ENCODE assay signal across 16 mouse cellular contexts in genomic region chr4:149604518-149604917, GRCm38 (mm10). TPM values are rescaled to one million over a fixed set of nuclear protein-coding genes. Genes with fewer than 3 reads are reported as not detected.
DNase-seq lines count a peak whose midpoint lies in the region; ATAC-seq and TF ChIP-seq lines count a peak whose summit lies in the region.
"Had no signal": no experiment of that assay in that cellular context is flagged by ENCODE, and none has a peak within 500 bp of the region (broad histone marks: within the 10 kb centered on the region; RNA-seq: fewer than 3 reads in every experiment).

No protein-coding gene starts in this region.

- peak; percentile 38 for DNase-seq in cerebellum, adult 9-10 months
- DNase-seq in cerebellum, adult 8-10 months = no peak
- DNase-seq in kidney, postnatal 0 days (ENCODE audit: low spot score) = no peak
- DNase-seq in kidney, adult 11 months = no peak
- DNase-seq in midbrain, embryonic 11.5 days (ENCODE audit: low spot score, missing footprints) = peak; percentile 69
- DNase-seq in midbrain, embryonic 10.5 days (ENCODE audit: low spot score) = no peak
- DNase-seq in urinary bladder, postnatal 36 days (ENCODE audit: low spot score in 2 of 2) = no peak
- DNase-seq: adrenal gland, postnatal 36 days; gastrocnemius, postnatal 36 days; kidney, adult 18-20 months; kidney, postnatal 4 days; lung, postnatal 36 days had no signal

- 83% methylated on average over 3 of the region's 3 CpGs for WGBS in kidney, postnatal 0 days
- WGBS in midbrain, embryonic 11.5 days = 86% methylated on average over 3 of the region's 3 CpGs
- WGBS in midbrain, embryonic 10.5 days = 77% methylated on average over 3 of the region's 3 CpGs

- TF ChIP-seq CTCF in kidney, postnatal 0 days (IDR thresholded peaks at IDR 0.05; ENCODE audit: low read depth) = peak; percentile 34
- TF ChIP-seq CTCF in bone marrow macrophage, adult 2 months (IDR thresholded peaks at IDR 0.05; ENCODE audit: low read depth, low read length) = 0 out of 2 replicates have a peak, but pooled peaks have one; percentile 16

- H3K27ac ChIP-seq in kidney, postnatal 0 days = no peak overlapping the region
- H3K27ac ChIP-seq in midbrain, embryonic 11.5 days (ENCODE audit: low read depth, low read length) = no peak overlapping the region
- H3K27ac ChIP-seq in midbrain, embryonic 10.5 days (replicated peaks) = no peak overlapping the region
- H3K27ac ChIP-seq in bone marrow macrophage, adult 2 months (ENCODE audit: insufficient read depth, low read depth, low read length) = no peak overlapping the region
- H3K27ac ChIP-seq: heart, embryonic 13.5 days; limb, embryonic 13.5 days; midbrain, embryonic 12.5 days had no signal

- no peak for TF ChIP-seq POLR2A in bone marrow macrophage, adult 2 months (IDR thresholded peaks at IDR 0.05; ENCODE audit: borderline replicate concordance, low read depth, low read length)

- ATAC-seq in kidney, postnatal 0 days (replicated peaks; ENCODE audit: low FRiP score, low read depth) = no peak
- ATAC-seq in midbrain, embryonic 11.5 days (ENCODE audit: low FRiP score) = no peak

- peaks cover 3% of the 10 kb centered on the region; the same call in 1 of the 2 replicates for H3K4me1 ChIP-seq in kidney, postnatal 0 days (replicated peaks; ENCODE audit: insufficient read depth, low read length)
- H3K4me1 ChIP-seq in midbrain, embryonic 11.5 days (ENCODE audit: control insufficient read depth, insufficient read depth, low read length) = peaks cover 21% of the 10 kb centered on the region
- H3K4me1 ChIP-seq in midbrain, embryonic 10.5 days = peaks cover 63% of the 10 kb centered on the region
- H3K4me1 ChIP-seq in bone marrow macrophage, adult 2 months (ENCODE audit: control insufficient read depth, insufficient read depth, low read length) = no peaks in the 10 kb centered on the region

- no peaks in the 10 kb centered on the region for H3K36me3 ChIP-seq in kidney, postnatal 0 days (ENCODE audit: insufficient read depth, low read length)
- no peaks in the 10 kb centered on the region for H3K36me3 ChIP-seq in midbrain, embryonic 11.5 days (ENCODE audit: control insufficient read depth, insufficient read depth, low read length)
- H3K36me3 ChIP-seq in midbrain, embryonic 10.5 days = peaks cover 8% of the 10 kb centered on the region
- H3K36me3 ChIP-seq: heart, embryonic 13.5 days; limb, embryonic 13.5 days had no signal

- no peaks in the 10 kb centered on the region for H3K27me3 ChIP-seq in kidney, postnatal 0 days (ENCODE audit: insufficient read depth, low read length)
- no peaks in the 10 kb centered on the region for H3K27me3 ChIP-seq in midbrain, embryonic 11.5 days (ENCODE audit: control insufficient read depth, insufficient read depth, low read length)
- no peaks in the 10 kb centered on the region for H3K27me3 ChIP-seq in midbrain, embryonic 10.5 days (ENCODE audit: low read depth, poor library complexity, severe bottlenecking)
- H3K27me3 ChIP-seq: limb, embryonic 13.5 days; midbrain, embryonic 12.5 days had no signal

- H3K9ac ChIP-seq in kidney, postnatal 0 days (ENCODE audit: low read depth, low read length) = no peak overlapping the region
- H3K9ac ChIP-seq in midbrain, embryonic 11.5 days (ENCODE audit: low read length) = no peak overlapping the region
- H3K9ac ChIP-seq: heart, embryonic 13.5 days; limb, embryonic 13.5 days; midbrain, embryonic 12.5 days had no signal

- H3K4me2 ChIP-seq in kidney, postnatal 0 days (ENCODE audit: low read length) = no peak overlapping the region
- H3K4me2 ChIP-seq in midbrain, embryonic 11.5 days = no peak overlapping the region
- H3K4me2 ChIP-seq: heart, embryonic 13.5 days; limb, embryonic 13.5 days; midbrain, embryonic 12.5 days had no signal

- H3K4me3 ChIP-seq in kidney, postnatal 0 days (replicated peaks; ENCODE audit: low read depth, low read length) = no peak overlapping the region
- no peak overlapping the region for H3K4me3 ChIP-seq in midbrain, embryonic 11.5 days (ENCODE audit: low read depth, low read length)
- no peak overlapping the region for H3K4me3 ChIP-seq in midbrain, embryonic 10.5 days
- H3K4me3 ChIP-seq in bone marrow macrophage, adult 2 months (ENCODE audit: insufficient read depth, low read length) = no peak overlapping the region
- H3K4me3 ChIP-seq: heart, embryonic 13.5 days; limb, embryonic 13.5 days; midbrain, embryonic 12.5 days had no signal

- no peaks in the 10 kb centered on the region for H3K9me3 ChIP-seq in kidney, postnatal 0 days (replicated peaks; ENCODE audit: low read length)
- H3K9me3 ChIP-seq in midbrain, embryonic 11.5 days (ENCODE audit: control insufficient read depth, low read length) = no peaks in the 10 kb centered on the region; the same call in 1 of the 2 replicates
- no peaks in the 10 kb centered on the region for H3K9me3 ChIP-seq in midbrain, embryonic 10.5 days (replicated peaks)
- H3K9me3 ChIP-seq: heart, embryonic 13.5 days; limb, embryonic 13.5 days; midbrain, embryonic 12.5 days had no signal

RNA-seq across cellular contexts. Expression of gene Clstn1, which starts 18.2 kb away (rescaled TPM):
- polyA plus RNA-seq in kidney, postnatal 0 days (2015; fragmentation: Nextera tagmentation; extraction: Ambion mirVana) = 40.7 and 43.9 TPM in 2 replicates
- 34.3 and 41.8 TPM in 2 replicates for polyA plus RNA-seq in midbrain, embryonic 11.5 days (2014; fragmentation: Nextera tagmentation; extraction: Ambion mirVana)
- polyA plus RNA-seq in midbrain, embryonic 10.5 days (2016; fragmentation: Nextera tagmentation; extraction: Ambion mirVana) = 17.5 and 29.8 TPM in 2 replicates
- 0.85 and 1.4 TPM in 2 replicates for polyA plus RNA-seq in bone marrow macrophage, adult 2 months (2012; ENCODE audit: insufficient read depth, insufficient read length, missing spikeins)

Comparison
In these comparisons a context has a peak if more than half of its experiments do, and no peak if none do; other contexts are left out.
1. DNase-seq: peak in cerebellum, adult 9-10 months (single experiment) and midbrain, embryonic 11.5 days (single experiment); none in cerebellum, adult 8-10 months (single experiment), kidney, postnatal 0 days (single experiment), kidney, adult 11 months (single experiment), midbrain, embryonic 10.5 days (single experiment) and urinary bladder, postnatal 36 days (0 of 2).